Mouse (Mus musculus): ENCODE measurements around the gene Phtf2. TPM values are rescaled to one million over a fixed set of nuclear protein-coding genes. Genes with fewer than 3 reads are reported as not detected.
A peak's percentile ranks its signal among the peaks of the same experiment; 100 is the strongest.
"Not testable (repeated sequence)": the region's sequence is repeated elsewhere in the genome, so short reads cannot be mapped to it uniquely, and the experiment has no call there.

The Phtf2 gene
- total RNA-seq, 2 experiments from 2014 or later: 5.8 to 6.4 TPM

GRCm38 (mm10) chr5:20781116-20781515 lies 100.8 kb downstream of the Phtf2 start:
- no peak for ATAC-seq (replicated peaks; ENCODE audit: low FRiP score, poor library complexity, severe bottlenecking)

- ATAC-seq (replicated peaks; ENCODE audit: low FRiP score, poor library complexity, severe bottlenecking): no peak
Measured at GRCm38 (mm10) chr5:20779191-20779590, 102.7 kb downstream of the Phtf2 start.

GRCm38 (mm10) chr5:20778274-20778984 lies 103.5 kb downstream of the Phtf2 start:
- peak; percentile 52; the same call in 1 of the 2 replicates for ATAC-seq (replicated peaks; ENCODE audit: low FRiP score, poor library complexity, severe bottlenecking)

GRCm38 (mm10) chr5:20773341-20773740 lies 108.6 kb downstream of the Phtf2 start:
- no peak for ATAC-seq (replicated peaks; ENCODE audit: low FRiP score, poor library complexity, severe bottlenecking)

- ATAC-seq (replicated peaks; ENCODE audit: low FRiP score, poor library complexity, severe bottlenecking): no peak
Measured at GRCm38 (mm10) chr5:20765365-20765920, 116.5 kb downstream of the Phtf2 start.

GRCm38 (mm10) chr5:20762441-20762840 lies 119.5 kb downstream of the Phtf2 start:
- ATAC-seq (replicated peaks; ENCODE audit: low FRiP score, poor library complexity, severe bottlenecking): not testable (repeated sequence)

- no peak for ATAC-seq (replicated peaks; ENCODE audit: low FRiP score, poor library complexity, severe bottlenecking)
Measured at GRCm38 (mm10) chr5:20760368-20761162, 121.4 kb downstream of the Phtf2 start.

- ATAC-seq (replicated peaks; ENCODE audit: low FRiP score, poor library complexity, severe bottlenecking): no peak
Measured at GRCm38 (mm10) chr5:20759771-20760170, 122.2 kb downstream of the Phtf2 start.

- ATAC-seq (replicated peaks; ENCODE audit: low FRiP score, poor library complexity, severe bottlenecking): no peak
Measured at GRCm38 (mm10) chr5:20753963-20754362, 128.0 kb downstream of the Phtf2 start.

- ATAC-seq (replicated peaks; ENCODE audit: low FRiP score, poor library complexity, severe bottlenecking): no peak
Measured at GRCm38 (mm10) chr5:20753096-20753495, 128.8 kb downstream of the Phtf2 start.

- no peak for ATAC-seq (replicated peaks; ENCODE audit: low FRiP score, poor library complexity, severe bottlenecking)
Measured at GRCm38 (mm10) chr5:20751696-20752095, 130.2 kb downstream of the Phtf2 start.

- no peak for ATAC-seq (replicated peaks; ENCODE audit: low FRiP score, poor library complexity, severe bottlenecking)
Measured at GRCm38 (mm10) chr5:20751000-20751399, 130.9 kb downstream of the Phtf2 start.

GRCm38 (mm10) chr5:20749535-20749934 lies 132.4 kb downstream of the Phtf2 start:
- ATAC-seq (replicated peaks; ENCODE audit: low FRiP score, poor library complexity, severe bottlenecking): no peak

GRCm38 (mm10) chr5:20748856-20749255 lies 133.1 kb downstream of the Phtf2 start:
- ATAC-seq (replicated peaks; ENCODE audit: low FRiP score, poor library complexity, severe bottlenecking): no peak

GRCm38 (mm10) chr5:20748142-20748541 lies 133.8 kb downstream of the Phtf2 start:
- ATAC-seq (replicated peaks; ENCODE audit: low FRiP score, poor library complexity, severe bottlenecking): no peak

- no peak for ATAC-seq (replicated peaks; ENCODE audit: low FRiP score, poor library complexity, severe bottlenecking)
Measured at GRCm38 (mm10) chr5:20741936-20742335, 140.0 kb downstream of the Phtf2 start.

GRCm38 (mm10) chr5:20741193-20741592 lies 140.7 kb downstream of the Phtf2 start:
- no peak for ATAC-seq (replicated peaks; ENCODE audit: low FRiP score, poor library complexity, severe bottlenecking)

GRCm38 (mm10) chr5:20738795-20739194 lies 143.1 kb downstream of the Phtf2 start:
- no peak for ATAC-seq (replicated peaks; ENCODE audit: low FRiP score, poor library complexity, severe bottlenecking)

- ATAC-seq (replicated peaks; ENCODE audit: low FRiP score, poor library complexity, severe bottlenecking): not testable (repeated sequence)
Measured at GRCm38 (mm10) chr5:20723226-20723625, 158.7 kb downstream of the Phtf2 start.

- ATAC-seq (replicated peaks; ENCODE audit: low FRiP score, poor library complexity, severe bottlenecking): no peak
Measured at GRCm38 (mm10) chr5:20720201-20720900, 161.6 kb downstream of the Phtf2 start.
